Mouse (Mus musculus): ENCODE measurements around the gene Tbl3.
"Not testable (repeated sequence)": the region's sequence is repeated elsewhere in the genome, so short reads cannot be mapped to it uniquely, and the experiment has no call there.

Gene Tbl3

DNA sequence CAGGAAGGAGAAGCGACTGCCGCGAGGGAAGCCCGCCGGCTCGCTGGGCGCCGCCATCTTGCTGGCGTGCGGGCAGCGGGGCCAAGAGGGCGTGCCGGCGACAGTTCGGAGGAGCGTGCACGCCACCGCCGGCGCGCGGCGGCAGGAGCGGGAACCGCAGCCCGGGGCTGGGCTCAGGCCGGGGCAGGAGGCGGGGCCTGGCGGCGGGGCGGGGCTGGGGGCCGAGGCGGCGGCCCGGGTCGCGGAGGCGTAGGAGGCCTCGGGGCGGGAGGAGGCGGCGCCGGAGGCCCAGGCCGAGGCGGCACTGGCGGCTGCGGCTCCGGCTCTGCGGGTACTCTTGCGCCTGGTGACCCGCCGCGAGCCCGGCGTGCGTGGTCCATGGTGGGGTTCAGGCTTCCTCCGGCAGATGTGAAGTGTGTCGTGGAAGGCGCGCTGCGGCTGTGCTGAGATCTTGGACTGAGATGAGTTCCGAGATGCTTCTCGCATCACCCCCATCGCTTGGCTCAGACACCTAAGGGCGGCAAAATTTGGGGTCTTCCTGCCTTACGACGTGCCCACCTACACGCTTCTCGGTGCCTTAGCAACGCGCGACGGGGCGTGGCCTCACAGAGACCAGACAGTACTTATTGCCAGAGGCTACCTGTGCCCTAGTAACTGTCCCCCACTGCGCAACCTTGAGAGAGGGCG is 11.3 kb downstream of the Tbl3 start, which contains the start of the genes Gfer and Noxo1:
Gfer (minus strand) TSS at position 146 of the 687 bp plus-strand sequence.
Noxo1 (plus strand) TSS at position 224 of the 687 bp plus-strand sequence.
- peak; percentile 95 for DNase-seq (ENCODE audit: low spot score)

- no peak for DNase-seq (ENCODE audit: low spot score)
Measured at GRCm38 (mm10) chr17:24695326-24696010, 12.0 kb downstream of the Tbl3 start.

DNA sequence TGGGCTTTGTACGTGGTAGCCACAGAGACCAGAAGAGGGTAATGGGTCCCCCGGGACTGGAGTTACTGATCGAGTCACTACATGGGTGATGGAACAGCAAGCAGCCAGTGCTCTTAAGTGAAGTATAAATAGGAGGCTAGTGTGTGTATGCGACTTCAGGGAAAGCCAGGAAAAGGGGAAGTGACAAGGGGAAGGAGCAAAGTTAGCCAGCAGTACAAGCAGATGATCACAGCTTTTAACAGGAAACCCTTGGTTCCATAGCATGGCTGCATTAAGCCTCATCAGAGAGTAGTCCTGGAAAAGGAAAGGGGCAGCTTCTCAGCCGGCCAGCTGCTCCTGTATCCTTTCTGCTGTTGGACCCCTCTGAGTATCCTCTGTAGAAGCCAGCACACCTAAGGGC is 15.1 kb downstream of the Tbl3 start:
- DNase-seq (ENCODE audit: low spot score) = no peak

DNA sequence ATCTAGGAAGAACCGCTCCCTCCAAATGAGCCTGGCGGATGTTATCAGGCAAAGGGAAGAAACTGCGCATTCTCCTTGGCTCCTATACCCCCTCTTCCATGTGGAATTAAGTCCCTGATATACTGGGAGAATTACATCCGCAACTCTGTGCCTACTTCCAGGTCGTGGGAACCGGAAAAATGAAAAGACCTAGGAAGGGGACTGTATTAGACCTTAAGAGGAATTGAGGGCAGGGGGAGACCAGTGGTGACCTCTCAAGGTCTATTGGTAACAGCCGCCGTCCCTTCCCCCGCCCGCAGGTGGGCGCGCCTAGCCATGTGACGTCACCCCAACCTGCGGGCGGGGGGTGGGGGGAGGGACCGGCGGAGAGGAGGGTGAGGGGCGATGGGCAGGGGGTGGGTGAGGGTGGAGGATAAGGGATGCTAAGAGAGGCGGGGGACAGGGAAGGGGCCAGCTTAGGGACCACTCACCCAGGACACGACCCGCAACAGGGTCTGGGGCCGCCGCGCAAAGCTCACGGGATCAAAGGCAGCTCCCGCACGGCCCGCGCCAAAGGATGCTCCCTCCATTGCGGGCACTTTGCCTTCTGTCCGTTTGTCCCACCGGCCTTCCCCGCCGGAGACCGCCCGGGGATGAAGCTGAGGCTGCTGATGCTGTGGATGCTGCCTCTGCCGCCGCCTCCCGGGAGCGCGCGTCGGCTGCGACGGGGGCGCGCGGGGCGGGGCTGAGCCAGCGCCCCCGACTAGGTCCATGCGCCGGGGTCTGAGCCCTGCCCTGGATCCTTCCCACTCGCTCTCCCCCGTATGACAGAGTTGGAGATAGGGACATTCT is 18.0 kb downstream of the Tbl3 start, which contains the start of gene Syngr3:
Syngr3 (minus strand) TSS at position 705 of the 831 bp plus-strand sequence.
- no peak for DNase-seq (ENCODE audit: low spot score)

DNA sequence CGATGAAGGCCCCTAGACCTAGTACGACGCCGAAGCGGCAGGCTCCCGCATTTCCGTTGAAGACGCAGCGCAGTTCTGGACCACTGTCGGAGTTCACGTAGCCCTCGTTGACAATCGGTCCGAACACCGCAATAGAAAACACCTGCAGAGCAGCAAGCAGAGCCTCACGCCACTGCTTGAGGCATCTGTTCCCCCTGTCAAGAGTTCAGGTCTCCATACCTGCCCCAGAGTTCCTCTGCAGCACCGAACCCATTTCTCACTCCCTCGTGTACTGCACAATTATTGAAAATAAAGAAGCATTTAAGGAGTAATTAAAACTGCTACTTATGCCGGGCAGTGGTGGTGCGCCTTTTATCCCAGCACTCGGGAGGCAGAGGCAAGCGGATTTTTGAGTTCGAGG is 19.9 kb downstream of the Tbl3 start:
- no peak for DNase-seq (ENCODE audit: low spot score)

DNA sequence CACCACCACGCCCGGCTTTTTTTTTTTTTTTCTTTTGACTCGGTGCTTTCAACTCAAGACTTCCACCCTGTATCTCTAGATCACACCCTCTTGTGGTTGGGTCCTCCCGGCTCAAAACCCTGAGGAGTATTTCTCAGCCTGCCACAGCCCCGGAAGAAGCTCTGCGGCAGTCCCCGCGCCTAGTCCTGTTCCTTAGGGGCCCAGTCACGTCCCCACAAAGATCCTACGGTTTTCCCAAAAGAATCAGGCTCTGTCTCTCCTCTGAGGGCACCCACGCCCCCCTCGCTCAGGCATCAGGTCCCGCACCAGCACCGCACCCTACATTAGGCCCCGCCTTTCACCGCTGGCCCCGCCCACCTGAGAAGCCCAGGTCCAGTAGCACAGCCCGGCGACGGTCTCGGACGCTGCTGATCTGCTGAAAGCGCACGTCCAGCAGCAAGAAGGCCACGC is 20.3 kb downstream of the Tbl3 start:
- DNase-seq (ENCODE audit: low spot score) = peak; percentile 82

DNA sequence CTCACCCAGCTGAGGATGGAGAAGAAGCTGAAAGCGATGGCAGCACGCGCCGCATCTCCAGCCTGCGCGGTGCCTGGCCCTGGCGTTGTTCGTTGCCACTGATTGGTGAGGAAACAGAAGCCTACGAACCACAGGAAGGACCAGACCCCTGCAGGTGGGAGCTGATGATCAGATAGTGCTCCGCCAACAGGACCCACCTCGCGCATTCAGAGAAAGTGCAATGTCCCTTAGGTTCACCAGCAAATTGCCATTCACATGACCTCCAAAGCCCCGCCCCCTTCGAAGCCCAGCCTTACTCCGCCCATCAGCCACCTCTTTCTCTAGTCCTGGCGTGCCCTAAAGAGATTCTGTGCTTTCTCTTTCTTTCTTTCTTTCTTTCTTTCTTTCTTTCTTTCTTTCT is 20.9 kb downstream of the Tbl3 start:
- DNase-seq (ENCODE audit: low spot score) = peak; percentile 77

DNA sequence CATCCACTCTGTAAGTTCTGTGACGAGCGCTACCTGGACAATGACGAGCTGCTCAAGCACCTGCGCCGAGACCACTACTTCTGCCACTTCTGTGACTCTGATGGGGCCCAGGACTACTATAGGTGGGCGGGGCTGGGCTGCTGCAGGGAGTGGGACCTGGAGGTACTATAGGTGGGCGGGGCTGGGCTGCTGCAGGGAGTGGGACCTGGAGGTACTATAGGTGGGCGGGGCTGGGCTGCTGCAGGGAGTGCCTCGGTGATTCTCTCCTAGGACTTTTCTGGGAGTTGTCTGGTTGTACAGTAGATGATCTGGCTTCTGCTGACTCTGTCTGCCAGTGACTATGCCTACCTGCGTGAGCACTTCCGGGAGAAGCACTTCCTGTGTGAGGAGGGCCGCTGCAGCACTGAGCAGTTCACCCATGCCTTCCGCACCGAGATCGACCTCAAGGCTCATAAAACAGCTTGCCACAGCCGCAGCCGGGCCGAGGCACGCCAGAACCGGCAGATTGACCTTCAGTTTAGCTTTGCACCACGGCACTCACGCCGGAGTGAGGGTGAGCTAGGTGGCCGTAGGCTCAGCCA is 29.9 kb downstream of the Tbl3 start:
- DNase-seq (ENCODE audit: low spot score) = no peak

DNA sequence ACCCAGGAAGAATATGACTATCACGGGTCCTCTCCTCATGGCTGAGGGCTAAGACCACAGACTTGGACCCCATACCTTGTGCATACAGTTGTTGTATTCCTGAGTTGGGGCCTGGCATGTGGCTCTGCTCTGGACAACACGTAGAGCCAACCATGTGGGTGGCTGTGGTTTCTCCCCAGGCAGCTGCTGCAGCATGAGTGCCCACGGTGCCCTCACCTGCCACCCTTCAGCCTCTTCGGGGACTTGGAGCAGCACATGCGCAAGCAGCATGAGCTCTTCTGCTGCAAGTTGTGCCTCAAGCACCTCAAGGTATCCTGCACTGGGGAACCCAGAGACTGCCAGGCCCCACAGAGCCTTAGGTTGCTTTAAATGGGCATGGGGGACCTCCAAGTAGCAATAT is 30.6 kb downstream of the Tbl3 start:
- no peak for DNase-seq (ENCODE audit: low spot score)

- DNase-seq (ENCODE audit: low spot score) = peak; percentile 84
Measured at GRCm38 (mm10) chr17:24676187-24676586, 31.3 kb downstream of the Tbl3 start.

GRCm38 (mm10) chr17:24674277-24674676 is 33.2 kb downstream of the Tbl3 start:
- no peak for DNase-seq (ENCODE audit: low spot score)

GRCm38 (mm10) chr17:24672141-24672540 is 35.3 kb downstream of the Tbl3 start:
- DNase-seq (ENCODE audit: low spot score) = no peak

DNA sequence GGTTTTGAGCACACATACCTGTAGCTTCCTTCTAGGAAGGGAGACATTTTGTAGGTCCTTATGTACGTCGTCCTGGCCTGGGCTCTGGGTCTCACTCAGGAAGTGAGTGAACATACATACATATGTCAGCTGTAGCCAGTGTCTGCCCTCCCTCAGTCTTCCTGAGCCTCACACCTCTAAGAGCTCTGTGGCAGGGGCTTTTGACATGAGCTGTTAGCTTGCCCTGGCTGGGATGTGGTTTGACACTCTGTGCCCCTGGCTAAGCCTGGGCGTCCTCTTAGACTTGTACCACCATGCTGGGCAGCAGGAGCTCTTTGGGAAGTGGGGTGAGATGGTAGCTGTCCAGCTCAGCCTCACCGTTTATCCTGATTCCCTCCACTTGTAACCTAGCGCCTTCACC is 36.1 kb downstream of the Tbl3 start:
- no peak for DNase-seq (ENCODE audit: low spot score)

- no peak for DNase-seq (ENCODE audit: low spot score)
Measured at GRCm38 (mm10) chr17:24670246-24670844, 37.1 kb downstream of the Tbl3 start.

GRCm38 (mm10) chr17:24669545-24670245 is 37.8 kb downstream of the Tbl3 start, which contains the start of gene Zfp598:
TSS of gene Zfp598 (plus strand) at chr17:24669687.
- DNase-seq (ENCODE audit: low spot score) = peak; percentile 97

DNA sequence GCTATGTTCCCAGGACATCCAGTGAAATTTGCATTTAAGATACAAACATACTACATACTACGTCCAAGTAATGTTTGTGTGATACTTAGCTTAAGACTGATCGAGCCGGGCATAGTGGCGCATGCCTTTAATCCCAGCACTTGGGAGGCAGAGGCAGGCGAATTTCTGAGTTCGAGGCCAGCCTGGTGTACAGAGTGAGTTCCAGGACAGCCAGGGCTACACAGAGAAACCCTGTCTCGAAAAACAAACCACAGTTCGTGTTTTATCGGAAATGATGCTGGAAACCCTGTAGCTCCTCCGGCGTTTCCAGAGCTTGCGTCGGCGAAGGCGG is 38.3 kb downstream of the Tbl3 start:
- not testable (repeated sequence) for DNase-seq (ENCODE audit: low spot score)

DNA sequence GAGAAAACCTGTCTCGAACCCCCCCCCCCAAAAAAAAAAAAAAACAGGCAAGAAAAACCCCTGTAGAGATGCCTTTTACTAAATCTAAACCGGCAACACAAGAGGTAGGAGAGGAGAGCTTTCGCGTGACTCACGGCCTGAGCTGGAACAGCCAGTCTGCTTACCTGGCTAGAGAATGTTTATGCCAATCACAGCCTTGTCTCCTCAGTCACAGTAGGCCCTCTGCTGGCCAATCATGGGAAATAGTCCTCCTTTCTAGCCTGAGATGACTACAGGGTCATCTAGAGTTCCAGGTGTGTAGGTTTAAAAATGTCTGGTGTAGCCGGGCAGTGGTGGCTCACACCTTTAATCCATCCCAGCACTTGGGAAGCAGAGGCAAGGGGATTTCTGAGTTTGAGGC is 40.0 kb downstream of the Tbl3 start:
- DNase-seq (ENCODE audit: low spot score) = no peak

GRCm38 (mm10) chr17:24667011-24667410 is 40.4 kb downstream of the Tbl3 start:
- not testable (repeated sequence) for DNase-seq (ENCODE audit: low spot score)

- no peak for DNase-seq (ENCODE audit: low spot score)
Measured at GRCm38 (mm10) chr17:24658017-24658758, 49.3 kb downstream of the Tbl3 start, which contains the start of gene Npw. TSS of gene Npw (minus strand) at chr17:24658457.

GRCm38 (mm10) chr17:24654969-24655368 is 52.5 kb downstream of the Tbl3 start:
- no peak for DNase-seq (ENCODE audit: low spot score)
